Mouse (Mus musculus) stomach, embryonic 15.5 days (tissue): Measurements from ENCODE around the gene Kars. TPM values are rescaled to one million over a fixed set of nuclear protein-coding genes. Genes with fewer than 3 reads are reported as not detected.

ENCODE experiments used
- polyA plus RNA-seq: library from polyadenylated mRNA; unstranded; fragments of >200 nt; fragmentation: Nextera tagmentation; extraction: Ambion mirVana; gene quantifications from 2 replicates; pipeline ENCODE4 v1.2.1, GENCODE M21; 2015

Kars gene
- polyA plus RNA-seq, 1 experiment from 2014 or later: 166 TPM

Other genes starting within 250 kb of the Kars start
- 195 and 208 TPM in 2 replicates for gene Cfdp1, start 157.0 kb downstream of the Kars start, polyA plus RNA-seq
- gene Tmem170, start 134.6 kb downstream of the Kars start, polyA plus RNA-seq: 12.8 and 13.3 TPM in 2 replicates
- 2.0 and 2.2 TPM in 2 replicates for gene Chst5, start 100.9 kb downstream of the Kars start, polyA plus RNA-seq
- 10.8 and 13.1 TPM in 2 replicates for gene Tmem231, start 77.4 kb downstream of the Kars start, polyA plus RNA-seq
- 189 and 205 TPM in 2 replicates for gene Gabarapl2, start 70.6 kb downstream of the Kars start, polyA plus RNA-seq
- 8.5 and 10.0 TPM in 2 replicates for gene Adat1, start 19.0 kb downstream of the Kars start, polyA plus RNA-seq
- gene Terf2ip, start 75 bp upstream of the Kars start, polyA plus RNA-seq: 22.2 and 23.1 TPM in 2 replicates
- 0.31 and 0.39 TPM in 2 replicates for gene Gm6793, start 3.7 kb upstream of the Kars start, polyA plus RNA-seq